Comparison of ENCODE assay signal across 9 mouse cellular contexts in genomic region chr6:85262865-85263515, GRCm38 (mm10).
DNase-seq lines count a peak whose midpoint lies in the region; ATAC-seq lines count a peak whose summit lies in the region.
"Had no signal": no experiment of that assay in that cellular context is flagged by ENCODE, and none has a peak within 500 bp of the region (broad histone marks: within the 10 kb centered on the region; RNA-seq: fewer than 3 reads in every experiment).

No protein-coding gene starts in this region.

- no peak for ATAC-seq in forebrain, embryonic 11.5 days (replicated peaks; ENCODE audit: low FRiP score)
- no peak for ATAC-seq in embryonic facial prominence, embryonic 14.5 days (ENCODE audit: low read depth)

- H3K4me1 ChIP-seq in forebrain, embryonic 10.5 days = peaks cover 70% of the 10 kb centered on the region
- peaks cover 26% of the 10 kb centered on the region for H3K4me1 ChIP-seq in forebrain, embryonic 11.5 days (replicated peaks; ENCODE audit: control insufficient read depth, insufficient read depth, low read length)
- peaks cover 12% of the 10 kb centered on the region; the same call in 1 of the 2 replicates for H3K4me1 ChIP-seq in embryonic facial prominence, embryonic 14.5 days (ENCODE audit: control insufficient read depth, insufficient read depth, low read length)

- no peak overlapping the region for H3K4me3 ChIP-seq in forebrain, embryonic 10.5 days
- H3K4me3 ChIP-seq in forebrain, embryonic 11.5 days (ENCODE audit: low read depth, low read length) = no peak overlapping the region
- H3K4me3 ChIP-seq in embryonic facial prominence, embryonic 14.5 days (ENCODE audit: low read depth, low read length) = no peak overlapping the region
- H3K4me3 ChIP-seq: hindbrain, embryonic 15.5 days had no signal

- peak overlapping the region; percentile 83 for H3K27ac ChIP-seq in forebrain, embryonic 10.5 days
- no peak overlapping the region for H3K27ac ChIP-seq in forebrain, embryonic 11.5 days (ENCODE audit: low read depth, low read length)
- no peak overlapping the region for H3K27ac ChIP-seq in embryonic facial prominence, embryonic 14.5 days (replicated peaks; ENCODE audit: low read depth, low read length)
- H3K27ac ChIP-seq: hindbrain, embryonic 15.5 days had no signal

- no peaks in the 10 kb centered on the region for H3K9me3 ChIP-seq in forebrain, embryonic 10.5 days
- H3K9me3 ChIP-seq in forebrain, embryonic 11.5 days (ENCODE audit: control insufficient read depth, low read length) = no peaks in the 10 kb centered on the region
- no peaks in the 10 kb centered on the region for H3K9me3 ChIP-seq in embryonic facial prominence, embryonic 14.5 days (ENCODE audit: control insufficient read depth, low read length)
- H3K9me3 ChIP-seq: hindbrain, embryonic 15.5 days had no signal

- no peak overlapping the region for H3K4me2 ChIP-seq in forebrain, embryonic 11.5 days (ENCODE audit: low read depth, low read length, severe bottlenecking)
- no peak overlapping the region for H3K4me2 ChIP-seq in embryonic facial prominence, embryonic 14.5 days (ENCODE audit: low read depth, low read length)
- H3K4me2 ChIP-seq: hindbrain, embryonic 15.5 days had no signal

- no peak overlapping the region; the same call in 1 of the 2 replicates for H3K9ac ChIP-seq in forebrain, embryonic 11.5 days (ENCODE audit: low read length)
- H3K9ac ChIP-seq in embryonic facial prominence, embryonic 14.5 days (ENCODE audit: low read depth, low read length) = no peak overlapping the region
- H3K9ac ChIP-seq: hindbrain, embryonic 15.5 days had no signal

- peaks cover 90% of the 10 kb centered on the region for H3K27me3 ChIP-seq in forebrain, embryonic 10.5 days (ENCODE audit: poor library complexity, severe bottlenecking)
- H3K27me3 ChIP-seq in forebrain, embryonic 11.5 days (ENCODE audit: control insufficient read depth, insufficient read depth, low read length) = peaks cover 5% of the 10 kb centered on the region
- H3K27me3 ChIP-seq in embryonic facial prominence, embryonic 14.5 days (replicated peaks; ENCODE audit: control insufficient read depth, insufficient read depth, low read length) = no peaks in the 10 kb centered on the region

- H3K36me3 ChIP-seq in forebrain, embryonic 10.5 days (replicated peaks) = no peaks in the 10 kb centered on the region
- no peaks in the 10 kb centered on the region for H3K36me3 ChIP-seq in forebrain, embryonic 11.5 days (ENCODE audit: control insufficient read depth, insufficient read depth, low read length)
- H3K36me3 ChIP-seq in embryonic facial prominence, embryonic 14.5 days (ENCODE audit: control insufficient read depth, insufficient read depth, low read length) = no peaks in the 10 kb centered on the region
- H3K36me3 ChIP-seq: hindbrain, embryonic 15.5 days had no signal

- DNase-seq in forebrain, embryonic 10.5 days (ENCODE audit: extremely low spot score, low spot score) = peak; percentile 45
- no peak for DNase-seq in forebrain, embryonic 11.5 days (ENCODE audit: low spot score)
- DNase-seq in urinary bladder, postnatal 25 days (ENCODE audit: low spot score) = peak; percentile 55
- DNase-seq in urinary bladder, postnatal 10 days (ENCODE audit: low spot score) = no peak
- peak; percentile 33 for DNase-seq in embryonic facial prominence, embryonic 14.5 days (ENCODE audit: low spot score)
- DNase-seq in kidney, adult 8-10 months = peak; percentile 79 to 83
- DNase-seq in mesoderm, embryonic 11.5 days (ENCODE audit: low read depth, low spot score) = peak; percentile 55
- DNase-seq in left cerebral cortex, adult 11 months (ENCODE audit: low spot score) = no peak

- WGBS in forebrain, embryonic 10.5 days = 97% methylated on average over 4 of the region's 4 CpGs
- WGBS in forebrain, embryonic 11.5 days = 93% methylated on average over 4 of the region's 4 CpGs
- 100% methylated on average over 4 of the region's 4 CpGs for WGBS in embryonic facial prominence, embryonic 14.5 days

Comparison
In these comparisons a context has a peak if more than half of its experiments do, and no peak if none do; other contexts are left out.
1. DNase-seq: peak in forebrain, embryonic 10.5 days (single experiment), urinary bladder, postnatal 25 days (single experiment), embryonic facial prominence, embryonic 14.5 days (single experiment), kidney, adult 8-10 months (2 of 2) and mesoderm, embryonic 11.5 days (single experiment); none in forebrain, embryonic 11.5 days (single experiment), urinary bladder, postnatal 10 days (single experiment) and left cerebral cortex, adult 11 months (single experiment).